Mouse (Mus musculus): Measurements from ENCODE around the gene D1Ertd622e. TPM values are rescaled to one million over a fixed set of nuclear protein-coding genes. Genes with fewer than 3 reads are reported as not detected.

D1Ertd622e gene
- polyA plus RNA-seq, 1 experiment from 2014 or later: 20.0 TPM

DNA sequence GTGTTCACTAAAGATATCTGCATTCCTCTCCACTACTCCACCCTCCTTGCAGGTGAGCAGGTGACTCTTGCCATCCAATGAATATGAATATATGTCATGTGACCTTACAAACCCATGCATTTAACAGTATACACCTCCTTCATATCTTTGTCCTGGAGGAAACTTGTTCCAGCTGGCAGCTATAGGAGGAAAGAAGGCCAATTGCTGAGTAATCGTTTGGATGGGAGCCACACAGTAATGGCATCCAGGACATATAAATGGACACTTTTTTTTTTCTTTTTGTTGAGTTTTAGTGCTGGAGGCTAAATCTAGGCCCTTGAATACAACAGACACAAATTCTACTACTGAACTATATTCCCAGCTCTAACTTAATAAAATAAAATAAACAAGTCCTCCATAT lies 97.2 kb downstream of the D1Ertd622e start:
- Histone ChIP-seq H3K9ac (no peak overlapping the region), H3K4me2 (replicated peaks) (no peak overlapping the region), H3K36me3 (no peaks in the 10 kb centered on the region), H3K4me3 (replicated peaks) (no peak overlapping the region), H3K27me3 (replicated peaks) (no peaks in the 10 kb centered on the region), H3K9me3 (no peaks in the 10 kb centered on the region), H3K27ac (no peak overlapping the region), H3K4me1 (replicated peaks) (no peaks in the 10 kb centered on the region)
- ATAC-seq: no peak
- 86% methylated on average over 1 of the region's 1 CpGs for WGBS

- H3K27ac ChIP-seq: no peak overlapping the region
- WGBS: 79% methylated on average over 3 of the region's 3 CpGs
- no peak overlapping the region for H3K4me2 ChIP-seq (replicated peaks)
- H3K4me3 ChIP-seq (replicated peaks): no peak overlapping the region
- H3K4me1 ChIP-seq (replicated peaks): no peaks in the 10 kb centered on the region
- no peaks in the 10 kb centered on the region for H3K36me3 ChIP-seq
- no peak for ATAC-seq
- H3K9me3 ChIP-seq: no peaks in the 10 kb centered on the region
- no peaks in the 10 kb centered on the region for H3K27me3 ChIP-seq (replicated peaks)
- H3K9ac ChIP-seq: no peak overlapping the region
These were observed 99.0 kb downstream of the D1Ertd622e start for GRCm38 (mm10) chr1:97562867-97563266.

Other genes starting within 250 kb of the D1Ertd622e start
- gene Gin1, start 108.1 kb upstream of the D1Ertd622e start, polyA plus RNA-seq (2015; fragmentation: Nextera tagmentation; extraction: Ambion mirVana): 14.6 and 15.8 TPM in 2 replicates
- 34.6 and 37.9 TPM in 2 replicates for gene Ppip5k2, start 108.3 kb upstream of the D1Ertd622e start, polyA plus RNA-seq (2015; fragmentation: Nextera tagmentation; extraction: Ambion mirVana)

Data from intestine, embryonic 15.5 days (tissue).